Mouse (Mus musculus) R1 (cell line): ENCODE measurements at regions not wholly inside any gene's neighbourhood (a gene's known extent, or its start where the extent isn't known, plus 50 kb on each side); places are given as distances from the start of the nearest gene placed in this dataset.
A peak's percentile ranks its signal among the peaks of the same experiment; 100 is the strongest.

Source experiments
- DNase-seq: peaks from one replicate; pipeline ENCODE4 v3.0.0-alpha.2; 2018; ENCODE audit warnings: low read depth, low spot score

DNA sequence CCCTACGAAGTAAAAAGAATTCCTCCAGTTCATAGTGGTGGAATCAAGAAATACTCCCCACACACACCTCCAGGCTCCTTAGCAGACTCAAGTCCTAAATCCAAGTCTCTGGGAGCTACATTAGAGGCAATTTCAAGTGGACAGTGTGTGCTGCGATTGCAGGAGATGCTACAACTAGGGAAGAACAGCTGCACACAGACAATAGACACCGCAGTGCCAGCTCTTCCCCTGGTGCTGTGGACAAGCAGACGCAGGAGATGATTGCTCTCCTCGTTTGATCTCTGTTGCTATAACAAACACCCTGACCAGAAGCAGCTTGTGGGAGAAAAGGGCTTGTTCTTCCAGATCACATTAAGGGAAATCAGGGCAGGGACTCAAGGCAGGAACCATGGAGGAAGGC is 517.1 kb upstream of the Adam5 start:
- no peak for DNase-seq

DNA sequence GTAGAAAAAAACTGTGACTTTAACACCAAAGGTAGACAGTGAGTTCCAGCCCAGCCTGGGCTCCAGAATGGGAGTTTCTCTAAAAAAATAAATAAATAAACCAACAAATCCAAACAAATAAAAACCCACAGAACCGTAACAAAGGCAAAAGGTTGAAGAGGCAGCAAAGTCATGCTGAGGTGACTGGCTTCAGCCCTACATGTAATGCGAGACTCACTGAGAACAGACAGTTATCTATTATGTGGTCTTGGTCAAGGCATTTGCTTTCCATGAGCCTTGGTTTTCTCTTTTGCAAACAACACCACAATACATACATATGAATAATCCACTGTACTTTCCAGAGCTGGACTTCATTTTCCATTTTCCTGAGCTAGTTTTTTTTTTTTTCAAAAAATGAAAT is 516.6 kb upstream of the Adam5 start:
- no peak for DNase-seq

DNA sequence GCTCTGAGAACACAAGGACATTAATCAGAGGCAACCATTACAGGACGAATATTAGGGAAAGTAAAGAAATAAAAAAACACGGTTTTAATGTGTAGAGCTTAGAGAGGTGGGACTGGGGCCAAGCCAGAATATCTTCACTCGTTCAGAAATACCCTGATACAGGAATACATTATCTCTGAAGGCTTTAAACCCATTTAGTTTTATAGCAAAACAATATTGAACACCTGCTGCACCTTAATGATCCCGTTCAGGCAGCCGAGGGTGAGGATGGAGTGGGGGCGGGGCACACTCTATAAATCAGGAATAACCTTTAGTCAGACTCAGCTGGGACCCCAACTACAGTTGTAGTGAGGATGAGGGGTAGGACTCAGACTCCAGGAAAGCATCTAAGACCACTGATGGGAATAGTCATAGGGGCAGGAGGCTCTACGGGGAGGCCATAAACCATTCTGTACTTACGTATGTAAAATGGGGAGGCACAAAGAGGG is 508.0 kb upstream of the Adam5 start:
- DNase-seq, result no peak

DNA sequence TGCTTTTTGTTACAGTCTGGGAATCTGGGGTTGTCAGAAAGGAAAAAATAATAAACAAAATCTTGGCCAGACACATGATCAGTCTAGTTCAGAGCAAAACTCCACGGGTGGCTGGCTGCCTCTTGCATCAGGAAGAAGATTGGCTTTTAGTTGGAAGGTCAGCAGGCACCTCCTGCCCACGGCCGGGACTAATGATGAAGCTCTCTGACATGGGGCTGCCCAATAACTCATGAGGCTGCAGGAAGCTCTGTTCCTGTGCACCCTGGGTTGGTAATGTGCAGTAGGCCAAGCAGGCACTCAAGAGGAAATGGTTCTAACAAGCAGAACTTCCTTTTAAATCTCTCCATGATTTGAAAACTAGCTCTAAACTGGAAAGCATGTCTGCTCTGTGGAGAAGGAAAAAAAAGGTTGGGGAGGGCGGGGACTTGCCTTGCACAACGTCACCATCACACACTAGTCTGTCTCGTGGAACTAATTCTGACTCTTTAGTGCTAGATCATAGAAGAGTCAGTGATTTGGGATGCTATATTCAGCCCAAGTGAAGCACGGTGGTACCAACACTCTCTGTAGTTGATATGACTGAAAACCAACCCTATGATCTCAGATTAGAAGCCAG is 507.1 kb upstream of the Adam5 start:
- no peak for DNase-seq

DNA sequence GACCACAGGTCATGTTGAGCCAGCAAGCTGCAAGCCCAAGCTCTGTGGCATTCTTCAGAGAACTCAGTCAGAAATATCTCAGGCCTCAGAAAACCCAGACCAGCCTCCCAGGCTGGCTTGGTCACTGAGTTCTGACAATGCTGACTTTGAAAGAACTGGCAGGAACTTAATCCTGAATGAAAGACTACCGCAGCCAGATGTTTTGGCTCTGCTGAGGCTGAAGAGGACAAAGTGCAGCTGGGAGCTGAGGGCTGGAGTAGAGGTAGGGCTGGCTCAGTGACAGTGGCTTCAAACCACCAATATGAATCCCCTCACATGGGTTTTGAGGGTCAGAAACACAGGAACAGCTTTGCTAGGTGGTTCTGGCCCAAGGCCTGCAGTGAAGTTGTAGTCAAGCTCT is 505.6 kb upstream of the Adam5 start:
- no peak for DNase-seq

DNA sequence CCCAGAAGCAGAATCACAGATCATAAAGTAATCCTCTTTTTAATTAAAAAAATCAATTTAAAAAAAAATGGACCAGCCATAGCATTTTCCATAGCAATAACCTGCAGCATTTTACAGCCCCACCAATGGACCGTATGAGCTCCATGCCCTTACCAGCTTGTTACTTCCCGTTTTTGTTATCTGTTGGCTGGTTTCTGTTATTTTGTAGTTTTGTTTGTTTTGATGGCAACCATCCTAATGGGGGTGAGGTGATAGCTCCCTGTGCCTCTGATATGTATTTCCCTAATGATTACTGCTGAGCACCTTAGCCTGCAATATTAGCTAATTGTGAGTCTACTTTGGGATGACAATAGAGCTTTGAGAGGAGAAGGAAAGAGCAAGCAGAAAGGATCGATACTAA is 504.1 kb upstream of the Adam5 start:
- DNase-seq, result no peak

DNA sequence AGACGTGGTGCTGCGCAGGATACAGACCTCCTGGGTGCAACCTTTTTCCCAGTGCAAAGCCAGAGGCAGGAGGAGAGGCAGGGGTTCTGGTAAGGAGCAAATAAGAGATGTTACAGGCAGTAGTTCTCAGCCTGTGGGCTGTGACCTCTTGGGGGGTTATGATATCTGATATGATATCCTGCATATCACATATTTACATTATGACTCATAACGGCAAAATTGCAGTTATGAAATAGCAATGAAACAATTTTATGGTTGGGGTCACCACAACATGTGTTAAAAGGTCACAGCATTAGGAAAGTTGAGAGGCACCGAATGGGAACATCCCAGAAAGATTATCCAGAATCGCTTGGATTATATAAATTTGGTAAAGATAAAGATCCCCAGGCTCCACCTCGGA is 502.8 kb upstream of the Adam5 start:
- DNase-seq, result no peak

DNA sequence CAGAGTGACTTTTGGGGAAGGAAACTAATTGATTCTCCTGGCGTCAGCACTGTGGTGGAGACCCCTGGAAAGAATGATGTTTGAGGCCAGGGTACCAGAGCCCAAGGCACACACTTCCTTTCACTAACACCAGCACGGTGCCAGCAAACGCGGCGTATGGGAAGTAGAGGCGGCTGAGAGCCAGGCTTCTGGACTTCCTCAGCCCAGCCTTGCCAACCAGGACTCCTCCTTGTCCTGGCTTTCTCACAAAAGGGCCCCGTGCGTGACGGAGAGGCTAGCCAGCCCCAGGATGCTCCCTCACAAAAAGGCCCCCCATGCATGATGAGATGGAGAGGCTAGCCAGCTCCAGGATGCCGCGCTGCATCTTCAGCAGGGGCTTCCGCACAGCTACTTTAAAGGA is 502.1 kb upstream of the Adam5 start:
- no peak for DNase-seq

DNA sequence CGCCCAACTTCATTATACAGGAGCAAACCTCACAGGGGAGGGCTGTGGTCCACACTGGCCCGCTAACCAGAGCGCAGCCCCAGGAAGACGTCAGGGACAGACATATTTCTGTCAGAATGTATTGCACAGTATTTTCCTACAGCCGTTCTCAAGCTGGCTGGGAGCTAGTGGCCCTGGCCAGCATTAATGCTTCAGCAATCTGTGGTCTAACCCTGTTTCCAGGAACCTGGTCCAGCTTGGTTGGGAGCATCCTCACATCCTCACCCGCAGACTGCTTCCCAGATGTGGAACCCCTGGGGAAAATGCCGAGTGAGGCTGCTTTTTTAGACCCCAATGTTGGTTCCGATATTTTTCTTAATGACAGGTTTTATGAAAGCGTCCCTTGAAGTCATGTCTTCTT is 500.6 kb upstream of the Adam5 start:
- DNase-seq, result no peak

DNA sequence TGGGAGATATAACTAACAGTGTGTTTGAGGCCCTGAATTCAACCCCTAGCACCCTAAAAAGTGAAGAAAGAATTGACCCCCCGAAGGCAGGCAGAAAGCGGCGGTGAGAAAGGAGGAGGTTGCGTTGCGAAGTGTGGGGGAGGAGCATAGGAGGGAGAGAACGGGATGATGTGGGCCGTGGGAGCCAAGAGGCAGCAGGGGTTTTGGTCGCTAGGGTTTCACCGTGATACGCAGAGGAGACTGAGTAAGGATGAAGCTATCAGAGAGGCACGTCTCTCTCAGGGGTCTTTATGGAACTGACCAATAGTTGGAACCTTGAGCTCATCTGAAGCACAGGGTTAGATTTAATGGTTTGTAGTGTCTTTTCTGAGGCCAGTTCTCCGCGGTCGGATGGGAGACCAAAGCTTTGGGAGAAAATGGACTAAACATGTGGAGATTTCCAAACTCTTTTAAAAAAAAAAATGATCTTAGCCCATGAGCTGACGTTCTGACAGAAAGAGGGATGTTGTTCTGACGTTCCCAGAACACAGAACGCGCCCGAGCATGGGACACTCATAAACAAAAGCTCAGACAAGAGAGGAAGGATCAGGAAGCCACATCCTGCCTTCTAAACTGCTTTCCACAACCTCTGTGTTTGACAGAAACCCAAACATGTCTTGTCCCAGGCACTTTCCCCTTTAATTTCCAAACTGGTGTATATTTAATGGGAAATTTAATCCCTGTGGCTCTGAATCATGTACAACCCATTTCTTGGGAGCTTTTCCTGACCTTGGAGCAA is 499.7 kb upstream of the Adam5 start:
- DNase-seq, result peak; percentile 28

DNA sequence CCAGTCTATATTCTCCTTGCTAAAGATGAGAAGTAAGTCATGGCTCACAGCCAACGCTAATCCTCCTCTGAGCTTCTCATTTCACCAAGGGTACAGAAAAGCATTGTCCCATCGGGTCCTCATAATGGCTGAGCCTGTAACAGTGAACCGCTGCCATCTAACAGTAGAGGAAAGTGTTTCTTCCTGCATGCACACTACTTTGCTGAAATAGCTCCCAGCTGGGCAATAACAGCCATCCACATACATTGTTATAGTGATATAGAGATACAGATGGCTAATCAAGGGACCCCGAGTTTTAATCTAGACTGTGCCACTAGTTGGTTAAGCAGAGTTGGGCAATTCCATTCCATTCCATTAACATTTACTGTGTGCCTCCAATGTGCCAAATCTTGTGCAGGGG is 492.2 kb upstream of the Adam5 start:
- no peak for DNase-seq

DNA sequence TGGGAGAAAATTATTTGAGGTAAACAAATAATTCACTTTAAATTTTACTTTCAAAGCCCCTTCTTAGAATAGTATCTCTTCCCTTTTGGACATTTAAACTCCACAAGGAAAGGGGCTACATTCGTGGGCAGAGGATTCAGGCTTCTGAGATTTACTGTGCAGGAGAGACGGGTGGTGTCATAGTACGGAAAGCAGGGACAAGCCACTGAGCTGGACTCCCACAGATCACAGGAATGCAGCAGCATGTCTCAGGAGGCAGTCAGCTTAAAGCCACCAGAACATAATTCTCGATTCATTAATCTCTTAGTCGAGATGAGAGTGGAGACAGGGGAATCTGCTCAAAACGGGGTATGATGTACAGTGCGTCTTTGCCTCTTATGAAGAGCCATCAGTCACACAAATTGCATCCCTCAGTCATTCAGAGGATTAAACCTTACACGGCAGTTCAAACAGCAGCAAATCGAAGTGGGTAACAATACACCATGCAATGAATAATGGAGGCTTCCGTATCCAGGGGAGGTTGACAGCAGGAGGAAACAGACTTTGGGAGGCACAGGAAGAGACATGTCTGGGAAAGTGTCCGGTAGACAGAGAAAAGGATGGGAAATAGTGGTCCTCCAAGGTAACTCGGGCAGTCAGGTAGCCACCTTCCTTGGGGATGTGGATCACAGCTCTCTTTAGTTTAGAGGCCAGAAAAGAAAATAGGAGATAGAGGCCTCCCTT is 487.8 kb upstream of the Adam5 start:
- no peak for DNase-seq

DNA sequence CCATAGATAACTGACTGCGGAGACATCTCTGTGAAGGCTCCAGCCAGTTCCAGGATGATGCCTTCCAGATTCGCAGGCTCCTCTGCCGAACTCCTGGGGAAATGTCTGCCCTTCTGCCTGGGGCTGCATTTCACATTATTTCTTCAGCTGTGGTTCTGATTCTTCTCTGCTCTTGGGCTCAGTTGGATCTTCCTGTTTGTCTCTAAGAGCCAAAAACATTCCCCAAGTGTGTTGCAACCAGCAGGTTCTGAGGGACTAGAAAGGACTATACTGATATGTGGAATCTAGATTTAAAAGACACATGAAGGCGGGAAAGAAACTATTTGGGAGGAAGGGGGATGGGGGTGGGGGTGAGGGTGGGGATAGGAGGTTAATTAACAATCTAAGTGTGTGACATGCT is 483.8 kb upstream of the Adam5 start:
- no peak for DNase-seq

DNA sequence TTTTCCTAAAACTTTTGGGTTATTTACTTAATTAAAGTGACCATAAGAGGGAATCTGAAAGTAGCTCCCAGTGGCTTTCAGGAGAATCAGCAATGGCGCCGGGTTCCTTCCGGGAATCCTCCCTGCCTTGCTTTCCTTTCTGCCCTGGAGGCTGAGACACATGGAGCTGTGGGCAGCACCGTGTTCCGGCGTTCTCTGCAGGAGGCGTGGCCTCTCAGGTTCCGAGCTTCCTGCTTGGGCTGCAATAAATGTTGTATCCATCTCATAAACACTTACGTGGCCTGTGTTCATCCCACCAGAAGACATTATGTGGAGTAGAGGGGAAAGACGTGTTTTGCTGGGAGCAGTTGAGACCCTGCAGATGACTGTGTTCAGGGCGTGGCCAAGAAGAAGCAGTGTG is 483.3 kb upstream of the Adam5 start:
- peak; percentile 58 for DNase-seq

DNA sequence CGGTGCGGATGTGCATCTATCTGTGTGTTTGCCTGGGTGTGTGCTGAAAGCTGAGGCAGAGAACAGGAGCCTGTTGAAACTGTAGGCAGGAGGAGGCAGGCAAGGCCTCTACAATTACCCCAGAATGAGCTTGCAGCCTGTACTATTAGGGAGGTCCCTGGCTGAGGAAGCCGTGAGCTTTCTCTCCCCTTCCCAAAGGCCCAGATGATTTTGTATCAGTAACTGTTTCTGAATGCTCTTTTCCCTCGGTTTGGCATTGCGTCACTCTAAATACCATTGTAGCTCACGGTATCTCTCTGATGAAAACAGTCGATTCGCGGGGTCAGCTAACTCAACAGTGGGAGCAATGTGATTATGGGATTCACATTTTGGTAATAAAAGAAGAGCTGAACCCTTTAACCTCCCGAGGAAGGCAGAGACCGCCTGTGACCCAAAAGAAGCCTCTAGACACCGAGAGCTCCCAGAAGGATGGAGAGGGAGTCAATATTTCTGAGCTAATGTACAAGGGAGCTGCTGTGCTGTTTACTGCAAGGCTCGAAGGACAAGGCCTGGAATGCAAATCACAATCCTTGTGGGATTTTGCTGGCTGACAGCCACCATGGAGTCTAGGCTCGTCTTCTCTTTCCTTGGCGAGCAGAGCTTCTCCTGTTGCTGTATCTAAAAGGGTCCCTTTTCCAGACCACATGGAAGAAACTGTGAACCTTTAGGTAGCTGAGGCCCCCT is 482.8 kb upstream of the Adam5 start:
- peak; percentile 15 for DNase-seq
